Mouse (Mus musculus) CD4-positive naive resting alpha-beta T cell, adult 57 days (primary cell): ENCODE results near the gene Gm20920. TPM values are rescaled to one million over a fixed set of nuclear protein-coding genes. Genes with fewer than 3 reads are reported as not detected.

Source experiments
- total RNA-seq: library from RNA; stranded (reverse); gene quantifications from one replicate; pipeline ENCODE4 v1.2.4, GENCODE M21; 2023

Gene Gm20920
- not detected for total RNA-seq

DNA sequence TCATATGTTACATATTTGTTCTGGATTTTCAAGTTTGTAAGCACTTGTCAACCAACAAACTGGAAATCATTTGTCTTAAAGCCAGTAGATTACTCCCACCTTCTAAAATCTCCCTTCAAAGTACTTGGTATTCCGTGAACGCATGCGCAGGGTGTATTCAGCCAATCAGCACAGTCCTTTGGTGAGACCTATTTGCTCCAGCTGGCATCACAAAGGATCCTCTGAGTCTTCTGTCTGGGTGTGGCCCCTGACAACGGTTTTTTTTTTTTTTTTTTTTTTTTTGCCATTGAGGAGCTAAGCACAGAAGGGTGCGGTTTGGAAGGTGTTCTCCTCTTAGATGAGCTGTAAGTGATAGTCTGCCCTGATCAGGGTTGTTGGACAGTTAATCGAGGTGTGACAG, at the start of gene Gm20920:
Gene Gm20920, plus strand, starts transcription at position 301 of the 400 bp plus-strand sequence.

